17 mouse cellular contexts compared by ENCODE assay signal in genomic region chr8:127569212-127569611, GRCm38 (mm10).
"Had no signal": no experiment of that assay in that cellular context is flagged by ENCODE, and none has a peak within 500 bp of the region (broad histone marks: within the 10 kb centered on the region; RNA-seq: fewer than 3 reads in every experiment).

No protein-coding gene starts in this region.

- H3K4me3 ChIP-seq: liver, embryonic 13.5 days; midbrain, embryonic 12.5 days; midbrain, embryonic 15.5 days; neural tube, embryonic 12.5 days; neural tube, embryonic 15.5 days; stomach, embryonic 15.5 days had no signal

- H3K36me3 ChIP-seq: liver, embryonic 13.5 days; midbrain, embryonic 12.5 days; midbrain, embryonic 15.5 days; neural tube, embryonic 12.5 days; neural tube, embryonic 15.5 days; stomach, embryonic 15.5 days had no signal

- ATAC-seq: midbrain, embryonic 15.5 days had no signal

- H3K4me2 ChIP-seq: liver, embryonic 13.5 days; midbrain, embryonic 12.5 days; midbrain, embryonic 15.5 days; neural tube, embryonic 12.5 days; neural tube, embryonic 15.5 days; stomach, embryonic 15.5 days had no signal

- DNase-seq: kidney, adult 9 months; kidney, postnatal 14 days; kidney, postnatal 4 days; liver, embryonic 13.5 days; lung, adult 2 months; lung, postnatal 14 days; lung, postnatal 4 days; right cerebral cortex, adult 18-20 months; right cerebral cortex, postnatal 14 days; right cerebral cortex, postnatal 4 days; thymus, adult 18-20 months; thymus, postnatal 4 days had no signal

- H3K27me3 ChIP-seq: liver, embryonic 13.5 days; midbrain, embryonic 12.5 days; midbrain, embryonic 15.5 days; neural tube, embryonic 12.5 days; neural tube, embryonic 15.5 days; stomach, embryonic 15.5 days had no signal

- H3K9me3 ChIP-seq: liver, embryonic 13.5 days; midbrain, embryonic 12.5 days; midbrain, embryonic 15.5 days; neural tube, embryonic 12.5 days; neural tube, embryonic 15.5 days; stomach, embryonic 15.5 days had no signal

- H3K9ac ChIP-seq: liver, embryonic 13.5 days; midbrain, embryonic 12.5 days; midbrain, embryonic 15.5 days; neural tube, embryonic 12.5 days; neural tube, embryonic 15.5 days; stomach, embryonic 15.5 days had no signal

- H3K4me1 ChIP-seq: midbrain, embryonic 15.5 days; neural tube, embryonic 15.5 days; stomach, embryonic 15.5 days had no signal

- H3K27ac ChIP-seq: liver, embryonic 13.5 days; midbrain, embryonic 12.5 days; midbrain, embryonic 15.5 days; neural tube, embryonic 12.5 days; neural tube, embryonic 15.5 days; stomach, embryonic 15.5 days had no signal
